Mouse (Mus musculus) adrenal gland, postnatal 36 days (tissue): ENCODE data around the gene Hps4. TPM values are rescaled to one million over a fixed set of nuclear protein-coding genes. Genes with fewer than 3 reads are reported as not detected.

ENCODE experiments used
- DNase-seq, 2 experiments: peaks; one replicate each; pipeline ENCODE4 v3.0.0; 2021; ENCODE audit warnings: mixed read lengths in 1 of 2
- total RNA-seq, 2 experiments: library from RNA; stranded (reverse); gene quantifications; 2 replicates each; pipeline ENCODE4 v1.2.3; 2021

Hps4 gene
- total RNA-seq, 2 experiments from 2014 or later: 29.4 to 49.4 TPM

DNA sequence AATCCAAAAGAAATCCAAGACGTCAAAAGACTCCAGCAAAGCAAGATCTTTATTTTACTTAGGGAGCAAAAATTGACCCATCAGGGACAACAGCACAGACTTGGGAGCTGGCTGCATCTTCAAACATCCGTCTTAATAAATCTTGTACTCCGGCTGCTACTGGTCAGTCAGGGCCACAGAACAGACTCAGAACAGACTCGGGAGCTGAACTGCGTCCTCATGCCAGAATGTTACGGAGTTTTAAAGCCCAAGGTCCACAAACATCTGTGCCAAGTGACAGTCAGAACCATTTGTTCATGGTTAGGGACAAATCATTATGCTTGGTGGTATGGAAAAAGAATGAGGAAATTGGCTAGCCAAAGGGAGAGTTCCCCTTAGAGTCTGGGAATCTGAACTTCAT lies 19.6 kb upstream of the Hps4 start:
- DNase-seq: peak; percentile 46 to 48

DNA sequence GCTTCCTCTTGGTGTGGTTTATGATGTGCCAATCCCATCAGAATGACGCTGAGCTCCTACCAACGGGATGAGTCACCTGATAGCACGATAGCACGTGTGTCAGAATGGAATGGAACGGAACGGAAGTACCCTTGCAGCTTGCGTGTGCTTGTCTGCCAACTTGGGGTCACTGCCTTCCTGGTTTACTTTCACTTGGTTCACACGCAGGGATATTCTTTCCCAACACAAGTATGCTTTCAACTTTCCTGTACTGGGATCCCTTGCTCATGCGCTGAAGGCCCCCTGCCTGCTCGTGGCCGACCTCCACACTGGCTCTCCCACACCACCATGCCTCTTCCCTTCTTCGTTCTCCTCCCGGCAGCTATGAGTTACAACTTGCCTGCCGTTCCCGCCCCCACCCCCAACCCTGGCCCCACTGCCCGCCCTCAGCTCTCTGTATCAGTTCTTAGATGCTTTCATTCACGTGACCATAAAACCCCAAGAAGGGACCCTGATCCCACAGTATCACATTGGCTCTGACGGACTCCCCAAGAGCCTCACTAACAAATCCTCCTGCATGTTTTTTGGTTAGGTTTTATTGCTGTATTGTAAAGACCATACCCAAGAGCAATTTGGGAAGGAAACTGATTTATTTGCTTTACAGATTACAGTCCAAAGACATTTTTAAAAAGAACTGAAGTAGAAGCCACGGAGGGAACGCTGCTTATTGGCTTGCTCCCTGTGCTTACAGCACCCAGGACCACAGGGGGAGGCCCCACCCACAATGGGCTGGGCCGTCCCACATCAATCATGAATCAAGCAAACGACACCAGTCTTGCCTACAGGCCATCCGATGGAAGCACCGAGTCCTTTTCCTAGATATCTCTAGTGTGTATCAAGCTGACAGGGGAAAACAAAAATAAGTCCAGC lies 18.0 kb upstream of the Hps4 start:
- peak; percentile 78 to 88 for DNase-seq

DNA sequence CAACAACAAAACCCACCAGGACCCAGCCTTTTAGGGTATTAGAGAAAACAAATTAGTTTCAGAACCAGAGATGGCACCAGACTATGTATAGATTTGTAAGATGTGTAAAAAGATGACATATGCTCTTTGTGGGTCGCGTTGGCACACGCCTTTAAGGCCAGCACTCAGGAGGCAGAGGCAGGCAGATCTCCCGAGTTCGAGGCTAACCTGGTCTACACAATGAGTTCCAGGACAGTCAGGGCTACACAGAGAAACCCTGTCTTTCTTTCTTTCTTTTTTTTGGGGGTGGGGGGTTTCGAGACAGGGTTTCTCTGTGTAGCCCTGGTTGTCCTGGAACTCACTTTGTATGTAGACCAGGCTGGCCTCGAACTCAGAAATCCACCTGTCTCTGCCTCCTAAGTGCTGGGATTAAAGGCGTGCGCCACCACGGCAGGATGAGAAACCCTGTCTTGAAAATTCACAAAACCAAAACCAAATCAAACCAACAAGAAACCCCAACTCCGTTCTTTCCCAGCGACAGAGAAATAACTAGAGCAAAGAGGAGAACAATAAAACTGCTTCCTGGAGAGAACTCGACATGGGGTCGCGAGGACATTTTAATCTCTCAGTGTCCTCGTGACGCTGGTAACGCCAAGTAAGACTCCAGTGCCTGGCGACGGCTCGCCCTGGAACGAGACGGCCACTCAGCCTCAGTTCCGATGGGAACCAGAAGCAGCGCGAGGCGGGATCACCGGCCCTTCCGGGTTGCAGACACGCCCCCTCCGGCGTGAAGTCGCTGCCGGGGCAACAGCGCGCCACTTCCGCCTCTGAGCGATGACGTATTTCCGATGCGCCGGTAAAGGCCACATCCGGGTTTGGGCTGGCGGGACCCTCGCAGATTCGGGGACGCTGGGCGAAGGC lies 17.1 kb upstream of the Hps4 start, which contains the start of gene Tfip11:
Tfip11 (plus strand) TSS at position 813 of the 900 bp plus-strand sequence.
- peak; percentile 97 for DNase-seq

- no peak for DNase-seq
These were observed 16.4 kb upstream of the Hps4 start for GRCm38 (mm10) chr5:112326446-112327009.

DNA sequence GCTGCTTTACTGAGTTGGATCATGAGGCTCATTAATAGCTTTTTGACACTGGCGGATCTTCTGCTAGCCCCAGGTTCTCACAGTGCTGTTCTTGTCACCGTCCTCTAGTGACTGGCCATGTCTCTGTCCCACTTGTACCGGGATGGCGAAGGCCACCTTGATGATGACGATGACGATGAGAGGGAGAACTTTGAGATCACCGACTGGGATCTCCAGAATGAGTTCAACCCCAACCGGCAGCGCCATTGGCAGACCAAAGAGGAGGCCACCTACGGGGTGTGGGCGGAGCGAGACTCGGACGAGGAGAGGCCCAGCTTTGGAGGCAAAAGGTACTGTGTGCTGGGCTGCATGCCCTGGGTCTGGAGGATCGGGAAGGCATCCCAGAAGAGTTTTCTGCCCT lies 15.0 kb upstream of the Hps4 start:
- no peak for DNase-seq

- no peak for DNase-seq
These were observed 12.9 kb upstream of the Hps4 start for GRCm38 (mm10) chr5:112329805-112330564.

- DNase-seq: peak; percentile 65 to 75
These were observed 7.4 kb upstream of the Hps4 start for GRCm38 (mm10) chr5:112335473-112335872.

DNA sequence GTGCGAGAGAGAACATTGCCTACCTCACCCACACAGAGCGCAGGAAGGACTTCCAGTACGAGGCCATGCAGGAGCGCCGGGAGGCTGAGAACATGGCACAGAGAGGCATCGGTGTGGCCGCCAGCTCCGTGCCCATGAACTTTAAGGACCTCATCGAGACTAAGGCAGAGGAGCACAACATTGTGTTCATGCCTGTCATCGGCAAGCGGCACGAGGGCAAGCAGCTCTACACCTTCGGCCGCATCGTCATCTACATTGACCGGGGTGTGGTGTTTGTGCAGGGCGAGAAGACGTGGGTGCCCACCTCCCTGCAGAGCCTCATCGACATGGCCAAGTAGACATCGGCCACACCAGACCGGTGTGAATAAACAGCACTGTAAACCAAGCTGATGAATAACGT lies 5.9 kb upstream of the Hps4 start:
- no peak for DNase-seq

DNA sequence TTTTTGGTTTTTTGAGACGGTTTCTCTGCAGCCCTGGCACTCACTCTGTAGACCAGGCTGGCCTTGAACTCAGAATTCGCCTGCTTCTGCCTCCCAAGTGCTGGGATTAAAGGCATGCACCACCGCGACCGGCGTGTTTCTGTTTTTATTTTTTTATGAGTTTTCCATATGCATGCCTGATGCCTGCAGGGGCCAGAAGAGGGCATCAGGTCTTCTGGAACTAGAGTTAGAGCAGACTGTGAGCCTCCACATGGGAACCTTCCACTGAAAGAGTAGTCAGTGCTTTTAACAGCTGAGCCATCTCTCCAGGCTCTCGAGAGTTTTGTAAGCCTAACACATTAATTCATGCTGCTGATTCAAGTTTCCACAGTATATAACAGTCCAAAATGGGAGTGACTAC lies 3.7 kb upstream of the Hps4 start:
- DNase-seq: no peak

GRCm38 (mm10) chr5:112343205-112343595 lies 317 bp downstream of the Hps4 start:
- DNase-seq: no peak

GRCm38 (mm10) chr5:112344092-112344960 lies 1.4 kb downstream of the Hps4 start:
- no peak for DNase-seq

DNA sequence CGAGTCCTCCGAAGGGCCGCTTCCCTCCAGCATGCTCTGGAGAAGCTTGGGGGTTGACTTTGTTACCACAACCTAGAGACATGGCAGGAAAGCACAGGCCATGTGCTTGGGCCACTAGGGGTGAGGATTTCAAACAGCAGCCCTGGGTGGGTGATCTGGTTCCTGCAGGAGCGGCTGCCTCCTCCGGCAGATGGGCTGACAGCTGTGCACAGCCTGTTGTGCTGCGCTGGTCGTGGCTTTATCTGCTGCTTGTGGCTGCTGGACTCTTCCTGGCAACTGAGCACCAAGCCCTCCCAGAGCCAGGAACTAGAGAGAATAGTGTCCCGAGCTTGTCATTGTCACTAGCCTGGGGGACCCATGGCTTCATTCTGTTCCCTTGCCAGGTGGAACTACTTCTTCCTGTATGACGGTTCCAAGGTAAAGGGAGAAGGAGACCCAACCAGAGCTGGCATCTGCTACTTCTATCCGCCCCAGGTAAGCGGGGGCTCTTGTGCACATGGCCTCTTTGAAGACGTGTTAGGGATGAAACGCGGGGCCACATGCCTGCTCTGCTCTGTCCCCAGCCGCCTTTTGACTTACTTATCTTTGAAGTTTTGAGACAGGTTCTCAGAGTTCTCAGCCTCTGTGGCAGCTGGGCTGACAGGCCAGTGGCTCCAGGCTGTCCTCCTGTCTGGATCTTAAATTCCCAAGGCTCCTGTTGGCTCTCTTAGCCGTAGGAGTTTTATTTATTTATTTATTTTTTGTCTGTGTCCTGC lies 3.5 kb downstream of the Hps4 start:
- DNase-seq: no peak

GRCm38 (mm10) chr5:112349169-112349568 lies 6.3 kb downstream of the Hps4 start:
- DNase-seq: no peak

DNA sequence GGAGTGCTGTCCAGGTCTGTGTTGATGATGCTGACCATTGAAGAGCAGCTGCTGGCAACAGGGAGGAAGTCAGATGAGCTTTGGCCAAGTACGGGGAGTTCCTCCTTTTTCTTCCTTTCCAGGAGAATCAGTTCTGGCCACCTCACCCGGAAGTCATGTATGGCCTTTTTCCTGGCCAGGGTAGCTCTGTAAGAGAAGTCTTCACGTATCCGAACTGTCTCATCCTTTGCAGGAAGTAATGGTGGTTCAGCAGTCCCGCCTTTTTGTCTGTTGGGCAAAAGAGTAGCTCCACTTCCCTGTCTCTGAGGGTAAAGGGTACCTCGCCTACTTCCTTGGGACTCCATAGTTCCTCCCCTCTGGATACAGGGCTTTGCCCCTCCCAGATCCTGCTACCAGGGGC lies 12.6 kb downstream of the Hps4 start:
- no peak for DNase-seq

DNA sequence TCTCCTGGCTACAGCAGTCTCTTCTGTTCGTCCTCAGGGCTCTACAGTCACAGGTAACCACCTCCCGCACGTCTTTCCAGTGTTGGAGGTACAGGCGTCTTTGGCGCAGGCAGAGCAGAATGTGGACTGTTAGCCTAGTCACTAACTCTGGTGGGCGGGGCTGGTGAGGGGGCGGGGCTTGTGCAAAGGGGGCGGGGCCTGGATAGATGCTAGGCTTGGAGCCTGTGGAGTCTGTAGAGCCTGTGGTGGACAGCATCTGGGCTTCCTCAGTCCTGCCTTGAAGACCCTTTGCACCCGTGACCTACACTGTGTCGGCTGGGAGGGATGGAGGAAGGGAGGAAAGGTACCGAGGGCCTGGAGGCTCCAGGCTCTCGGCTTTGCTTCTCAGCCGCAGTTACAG lies 13.0 kb downstream of the Hps4 start, which contains the start of gene Gm6583:
Gm6583 (minus strand) TSS at position 124 of the 400 bp plus-strand sequence.
- DNase-seq: no peak

- peak; percentile 11 to 43 for DNase-seq
These were observed 13.4 kb downstream of the Hps4 start for GRCm38 (mm10) chr5:112356322-112356721.

DNA sequence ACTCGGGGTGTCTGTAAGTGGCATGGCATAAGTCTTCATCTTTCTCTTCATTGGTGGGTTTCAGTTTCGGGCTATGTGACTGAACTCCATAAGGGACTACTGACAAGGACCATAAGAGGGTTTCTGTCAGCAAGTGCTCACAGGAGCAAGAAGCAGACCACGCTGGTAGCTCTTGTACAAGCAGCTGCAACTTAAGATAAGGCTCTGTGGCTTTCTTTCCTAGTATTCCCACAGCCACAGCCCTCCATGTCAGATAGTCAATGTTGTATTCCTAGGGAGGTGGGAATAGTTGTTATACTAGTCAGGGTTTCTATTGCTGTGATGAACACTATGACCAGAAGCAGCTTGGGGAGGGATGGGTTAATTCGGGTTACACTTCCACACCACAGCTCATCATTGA lies 16.6 kb downstream of the Hps4 start:
- DNase-seq: no peak

DNA sequence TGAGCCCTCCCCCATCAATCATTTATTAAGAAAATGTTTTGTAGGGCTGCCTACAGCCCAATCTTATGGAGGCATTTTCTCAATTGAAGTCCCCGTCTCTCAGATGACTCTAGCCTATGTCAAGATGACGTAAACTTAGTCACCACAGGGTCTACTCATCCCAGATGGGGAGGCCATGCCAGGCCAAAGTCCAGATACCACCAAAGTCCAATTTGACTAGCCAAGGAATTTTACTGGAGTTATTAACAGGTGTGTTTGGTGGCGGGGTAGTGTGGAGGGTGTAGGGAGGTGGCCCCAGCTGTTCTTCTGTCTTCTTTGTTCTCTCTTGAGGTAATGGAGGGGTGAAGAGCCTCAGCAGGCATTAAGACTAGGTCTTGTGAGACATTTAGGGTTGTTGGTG lies 17.2 kb downstream of the Hps4 start:
- no peak for DNase-seq

- DNase-seq: no peak
These were observed 21.4 kb downstream of the Hps4 start for GRCm38 (mm10) chr5:112364184-112364797.
